Mouse (Mus musculus) embryo, embryonic 11 days (tissue): ENCODE results near the gene Wfdc1.

Source experiments
- DNase-seq: peaks from one replicate; pipeline ENCODE4 v3.0.0-alpha.2; 2015

Gene Wfdc1

DNA sequence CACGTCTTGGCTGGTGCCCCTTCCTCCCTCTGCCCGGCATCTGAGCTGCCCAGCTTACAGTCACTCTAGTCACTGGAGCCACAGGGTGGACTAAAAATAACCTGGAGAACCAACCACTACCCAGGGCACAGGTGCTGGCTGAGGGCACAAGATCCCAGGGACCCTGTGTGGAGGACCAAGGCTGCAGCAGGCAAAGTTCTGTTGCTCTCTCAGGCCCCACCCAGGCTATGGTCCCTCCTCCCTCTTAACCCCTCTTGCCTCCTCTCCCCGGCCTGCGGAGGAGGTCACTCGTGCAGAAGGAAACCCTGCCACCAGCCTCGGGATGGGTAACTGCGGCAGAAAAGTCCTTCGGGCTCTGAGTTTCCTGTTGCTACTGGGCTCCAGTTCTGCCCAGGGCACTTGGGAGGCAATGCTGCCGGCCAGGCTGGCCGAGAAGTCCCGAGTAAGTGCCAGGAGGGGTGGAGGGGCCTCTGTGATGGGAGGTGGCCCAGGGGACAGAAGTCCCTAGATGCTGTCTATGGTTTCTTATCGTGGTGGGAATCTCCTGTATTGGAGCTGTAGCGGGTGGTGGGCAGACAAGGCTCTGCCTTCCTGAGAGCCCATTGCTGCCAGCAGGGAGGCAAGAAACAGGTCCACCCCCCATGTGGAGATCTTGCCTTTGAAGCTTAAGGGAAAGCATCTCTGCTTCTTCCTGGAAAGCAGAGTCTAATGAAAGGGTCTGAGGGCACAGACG is at the start of gene Wfdc1:
Gene Wfdc1, plus strand, starts transcription at position 147 of the 733 bp plus-strand sequence.
- DNase-seq: no peak

DNA sequence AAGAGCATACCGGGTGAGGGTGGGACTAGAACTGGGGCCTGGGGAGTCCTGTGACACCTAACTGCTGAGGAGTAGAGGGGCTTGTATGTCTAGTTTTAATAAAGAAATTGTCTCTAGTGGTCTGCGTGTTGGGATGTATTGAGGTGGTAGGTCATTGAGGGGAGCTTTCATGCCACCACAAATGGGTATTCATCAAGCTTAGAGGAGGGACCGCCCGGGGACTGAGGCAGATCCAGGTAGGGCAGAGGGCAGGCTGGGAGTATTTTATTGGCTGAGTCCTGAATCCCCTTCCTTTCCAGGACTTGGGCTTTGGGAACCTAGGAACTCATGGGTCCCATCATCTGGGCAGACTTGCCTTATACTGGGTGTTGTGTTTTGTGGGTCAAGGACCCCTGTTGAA is 49.4 kb upstream of the Wfdc1 start:
- no peak for DNase-seq

DNA sequence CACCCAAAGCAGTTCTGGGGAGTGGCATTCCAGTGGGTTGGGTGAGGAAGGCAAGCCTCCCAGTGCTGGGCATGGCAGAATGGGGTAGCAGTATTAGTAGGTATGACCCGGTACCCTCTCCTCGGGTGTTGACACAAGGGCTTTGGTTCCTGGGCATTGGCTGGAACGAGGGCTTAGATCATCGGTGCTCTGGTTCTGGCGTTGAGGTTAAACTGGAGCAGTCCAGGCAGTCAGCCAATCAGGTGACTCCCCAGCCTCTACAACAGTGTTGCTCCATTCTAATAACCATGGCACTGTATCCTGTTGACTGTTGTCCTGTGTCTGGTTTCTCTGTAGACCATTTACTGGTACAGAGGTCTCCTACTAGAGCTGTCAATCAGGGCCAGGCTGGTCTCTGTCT is 48.6 kb upstream of the Wfdc1 start:
- DNase-seq: no peak

DNA sequence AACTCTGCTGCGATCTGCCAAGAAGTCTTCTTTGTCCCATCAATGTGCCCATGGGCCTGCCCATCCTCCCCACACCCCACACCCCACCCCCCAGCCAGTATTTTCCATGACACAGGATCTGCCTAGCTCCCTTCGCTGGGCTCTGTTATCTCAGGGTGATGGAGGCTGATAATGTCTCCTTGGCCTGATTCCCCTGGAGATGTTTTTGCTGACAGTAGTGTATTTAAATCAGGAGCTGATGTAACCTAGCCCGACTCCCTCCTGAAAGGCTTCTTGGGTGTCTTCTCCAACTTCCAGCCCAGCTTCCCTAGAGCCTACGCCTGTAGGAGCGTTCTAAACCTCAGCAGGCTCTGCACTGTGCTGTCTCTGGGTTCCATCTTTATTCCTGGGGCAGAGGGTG is 47.3 kb upstream of the Wfdc1 start:
- no peak for DNase-seq

DNA sequence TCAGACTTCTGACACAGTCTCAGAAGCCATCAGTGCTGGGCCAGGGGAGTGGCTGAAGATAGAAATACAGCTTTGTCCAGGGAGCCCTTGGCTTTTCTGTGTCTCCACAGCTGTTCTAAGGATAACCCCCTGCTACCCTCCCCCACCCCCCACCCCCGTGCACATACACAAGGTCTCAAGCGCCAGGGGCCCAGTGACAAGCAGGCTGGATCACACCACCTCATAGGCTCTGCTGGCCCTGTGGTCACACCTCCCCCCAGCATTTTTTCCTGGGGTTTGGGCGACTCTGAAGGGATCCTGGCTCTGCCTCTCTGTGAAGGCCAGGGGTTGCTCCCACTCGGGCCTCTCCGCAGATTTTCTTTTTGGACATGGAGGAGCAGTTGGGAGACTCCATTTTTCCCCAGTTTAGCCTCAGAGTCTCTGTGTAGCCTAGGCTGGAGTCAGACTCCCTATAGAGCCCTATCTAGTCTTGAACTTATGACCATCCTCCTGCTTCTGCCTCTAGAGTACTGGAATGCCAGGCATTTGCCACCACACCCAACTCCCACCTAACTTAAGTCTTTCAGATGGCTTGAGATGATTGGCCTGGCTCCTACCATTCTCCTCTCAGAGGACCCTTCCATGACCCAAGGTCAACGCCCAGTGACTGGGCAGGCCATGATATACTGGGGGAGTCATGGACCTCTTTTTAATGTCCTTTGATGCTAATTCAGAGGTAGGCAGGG is 45.9 kb upstream of the Wfdc1 start:
- DNase-seq: no peak

DNA sequence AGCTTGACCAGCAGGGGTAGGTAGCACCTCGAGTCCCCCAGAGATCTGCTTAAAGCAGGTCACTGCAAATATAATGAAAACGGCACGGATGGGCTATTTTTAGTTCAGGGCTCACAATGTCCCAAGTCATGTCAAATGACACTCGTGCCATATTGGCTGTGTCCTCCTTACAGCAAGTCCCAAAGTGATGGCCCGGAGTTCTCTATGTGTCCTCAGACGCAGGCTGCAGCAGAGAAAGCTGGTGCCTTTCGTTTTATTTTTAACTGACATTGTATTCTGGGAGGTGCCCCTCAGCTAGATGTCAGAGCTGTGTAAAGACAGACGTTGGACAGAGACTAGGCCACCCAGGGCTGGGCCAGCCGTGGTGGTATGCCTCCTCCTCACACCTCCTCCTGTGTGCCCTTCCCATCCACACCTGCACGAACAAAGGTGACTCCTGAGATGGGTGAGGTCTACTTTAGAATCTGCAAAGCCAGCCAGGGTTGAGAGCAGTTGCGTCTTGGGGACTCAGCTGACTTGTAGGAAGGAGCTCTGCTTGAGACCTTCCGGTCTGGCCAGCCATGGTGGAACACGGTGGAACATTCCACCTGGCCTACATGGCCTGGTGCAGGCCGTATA is 45.2 kb upstream of the Wfdc1 start:
- no peak for DNase-seq

DNA sequence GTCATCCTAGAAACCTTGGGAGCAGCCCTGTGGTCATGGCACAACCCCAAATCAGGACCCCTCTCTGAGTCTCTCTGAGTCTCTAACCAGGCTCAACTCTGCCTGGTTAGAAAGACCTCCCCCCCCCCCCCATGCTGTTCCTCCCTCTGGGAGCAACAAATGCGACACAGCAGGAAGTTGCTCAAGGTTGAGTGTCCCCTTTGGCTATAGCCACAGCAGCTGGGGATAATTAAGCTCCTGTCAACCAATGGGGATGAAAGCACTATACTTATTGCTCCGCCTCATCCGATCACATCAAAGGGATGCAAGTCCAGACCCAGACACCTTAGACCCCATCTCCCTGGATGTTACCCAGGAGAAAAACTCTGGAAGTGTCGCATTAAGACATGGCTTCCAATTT is 43.6 kb upstream of the Wfdc1 start:
- DNase-seq: no peak

DNA sequence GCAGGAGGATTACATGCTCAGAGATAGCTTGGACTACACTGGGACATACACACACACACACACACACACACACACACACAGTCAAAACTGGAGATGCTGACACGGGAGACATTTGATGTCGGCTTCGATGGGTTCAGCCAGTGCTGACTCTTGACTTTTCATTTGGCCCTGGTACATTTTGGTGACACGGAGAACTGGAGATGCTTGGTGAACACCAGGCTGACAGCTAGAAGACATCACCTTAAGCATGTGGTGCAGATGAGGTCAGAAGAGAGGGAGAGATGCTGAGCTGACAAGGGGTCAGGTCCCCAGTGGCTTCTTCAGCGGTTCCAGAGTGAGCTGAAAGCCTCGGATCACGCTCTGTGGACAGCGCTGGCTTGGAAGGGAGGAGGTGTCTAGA is 43.1 kb upstream of the Wfdc1 start:
- DNase-seq: no peak

DNA sequence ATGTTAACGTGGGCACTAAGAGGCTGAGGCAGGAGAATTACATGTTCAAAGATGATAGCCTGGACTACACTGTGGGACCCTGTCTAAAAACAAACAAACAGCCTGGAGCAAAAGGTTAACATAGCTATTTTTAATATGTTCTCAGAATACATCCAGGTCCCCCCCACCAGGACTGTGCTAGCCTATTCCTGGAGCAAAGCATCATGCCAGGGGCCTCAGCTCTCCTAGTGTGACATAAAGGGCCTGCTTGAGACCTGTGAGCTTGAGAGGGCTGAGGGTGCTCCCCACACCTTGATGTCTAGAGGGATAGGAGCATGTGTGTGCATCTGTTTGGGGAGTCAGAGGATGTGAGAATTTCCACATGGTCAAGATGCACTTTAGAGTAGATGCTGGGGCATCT is 42.4 kb upstream of the Wfdc1 start:
- DNase-seq: no peak

DNA sequence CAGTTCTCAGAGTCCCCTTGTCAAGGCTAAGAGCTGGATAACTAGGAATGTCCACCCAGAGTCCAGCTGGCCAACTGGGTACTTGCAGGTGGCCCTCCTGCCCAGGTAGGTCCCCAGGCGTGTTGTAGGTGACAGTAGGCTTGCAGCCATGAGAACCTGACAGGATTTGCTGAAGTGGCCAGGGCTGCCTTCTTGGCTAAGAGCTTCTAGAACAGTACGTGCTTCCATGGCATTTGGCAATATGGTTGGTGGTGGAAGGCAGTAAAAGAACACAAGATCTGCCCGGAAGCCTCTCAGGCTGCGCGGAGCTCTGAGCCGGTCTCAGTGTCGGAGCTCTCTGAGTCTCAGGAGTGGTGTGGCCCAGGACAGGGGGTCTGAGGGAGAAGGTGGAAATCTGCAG is 41.2 kb upstream of the Wfdc1 start:
- DNase-seq: no peak

DNA sequence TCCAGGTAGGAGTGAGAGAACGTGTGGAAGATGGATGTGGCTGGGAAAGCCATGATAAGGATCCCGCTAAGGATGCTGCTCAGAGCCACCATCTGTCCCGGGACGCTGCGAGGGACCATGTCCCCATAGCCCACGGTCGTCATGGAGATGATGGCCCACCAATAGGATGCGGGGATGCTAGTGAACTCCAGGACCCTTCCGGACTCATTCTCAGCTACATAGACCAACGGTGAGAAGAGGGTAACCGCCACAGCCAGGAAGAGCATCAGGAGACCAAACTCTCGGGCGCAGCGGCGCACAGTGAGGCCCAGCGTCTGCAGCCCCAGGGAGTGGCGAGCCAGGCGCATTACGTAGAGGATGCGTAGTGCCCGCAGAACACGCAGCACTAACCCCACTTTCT is 40.4 kb upstream of the Wfdc1 start:
- DNase-seq: no peak

DNA sequence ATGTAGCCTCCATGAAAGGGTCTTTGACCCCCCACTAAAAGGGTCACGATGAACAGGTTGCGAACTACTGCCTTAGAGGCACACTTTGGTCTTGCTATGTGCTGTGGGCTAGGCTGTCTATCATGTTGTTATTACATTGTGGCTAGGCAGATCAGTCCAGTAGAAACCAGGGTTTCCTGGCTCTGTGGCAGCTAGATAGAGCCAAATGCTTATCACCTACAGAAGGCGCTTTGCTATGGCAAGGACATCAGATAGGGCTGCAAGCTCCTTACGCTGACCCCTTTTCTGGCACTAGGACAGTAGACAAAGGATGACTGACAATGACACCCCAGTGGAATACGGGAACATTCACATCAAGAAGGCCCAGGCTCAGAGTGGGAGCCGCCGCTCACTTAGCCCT is 39.0 kb upstream of the Wfdc1 start:
- DNase-seq: no peak

DNA sequence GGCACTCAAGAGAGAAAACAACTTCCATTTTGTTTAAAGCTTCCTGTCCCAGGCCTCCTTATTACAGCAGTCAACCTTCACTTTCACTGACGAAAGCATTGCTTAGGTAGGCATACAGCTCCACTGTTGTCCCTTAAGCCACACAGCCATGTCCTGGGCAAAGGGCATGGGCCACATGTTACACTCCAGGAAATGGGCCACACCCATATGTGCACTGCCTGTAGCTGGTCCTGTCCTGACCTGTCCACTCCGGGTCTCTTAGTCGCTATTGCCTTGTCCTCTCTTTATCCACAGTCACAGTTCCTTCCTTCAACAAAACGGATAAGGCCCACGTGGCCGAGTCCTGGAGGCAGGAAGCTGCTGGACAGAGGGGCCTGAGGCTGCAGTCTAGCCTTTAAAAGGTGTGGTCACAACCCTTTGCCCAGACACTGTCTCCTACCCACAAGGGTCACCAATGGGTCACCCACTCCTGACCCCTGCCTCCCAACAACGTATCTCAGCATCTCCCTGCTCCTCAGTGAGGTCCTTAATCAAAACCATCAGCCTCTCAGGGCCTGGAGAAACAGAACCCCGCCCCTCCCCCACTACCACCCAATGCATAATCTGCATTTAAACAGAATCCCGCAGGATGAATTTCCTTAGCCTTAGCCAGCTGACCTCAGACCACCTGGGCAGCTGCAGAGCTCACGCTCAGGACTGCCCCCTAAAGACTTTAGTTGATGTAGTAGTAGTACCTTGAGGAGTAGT is 38.4 kb upstream of the Wfdc1 start:
- DNase-seq: peak; percentile 63

DNA sequence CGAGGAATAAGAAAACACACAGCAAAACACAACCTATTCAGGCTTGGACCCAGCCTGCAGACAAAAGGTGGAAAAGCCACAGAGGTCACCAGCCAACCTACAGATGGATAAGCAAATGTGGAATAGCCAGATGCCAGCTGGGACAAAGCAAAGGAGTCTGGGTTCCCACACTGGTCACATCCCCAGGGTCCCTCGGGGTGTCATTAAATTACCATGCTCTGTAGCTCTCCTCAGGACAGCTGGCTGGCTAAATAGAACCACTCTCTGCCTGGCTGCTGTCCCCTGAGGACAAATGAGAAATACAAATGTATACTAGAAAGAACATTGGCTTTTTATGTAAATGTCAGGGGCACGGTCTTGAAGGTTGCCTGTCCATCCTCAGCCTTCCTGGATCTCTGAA is 35.3 kb upstream of the Wfdc1 start:
- peak; percentile 65 for DNase-seq

DNA sequence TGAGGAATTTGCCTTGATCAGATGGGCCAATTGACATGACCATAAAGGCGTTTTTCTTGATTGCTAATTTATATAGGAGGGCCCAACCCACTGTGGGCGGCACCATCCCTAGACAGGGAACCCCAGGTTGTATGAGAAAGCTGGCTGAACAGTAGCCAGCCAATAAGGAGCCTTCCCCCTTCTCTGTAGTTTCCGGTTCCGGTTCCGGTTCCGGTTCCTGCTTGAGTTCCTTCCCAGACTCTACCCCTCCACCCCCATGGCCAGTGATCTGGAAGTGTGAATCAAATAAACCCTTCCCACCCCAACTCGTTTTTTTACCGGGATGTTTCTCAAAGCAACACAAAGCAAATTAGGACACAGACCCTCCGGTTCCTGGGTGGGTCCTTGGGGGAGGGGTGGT is 33.9 kb upstream of the Wfdc1 start:
- DNase-seq: no peak

DNA sequence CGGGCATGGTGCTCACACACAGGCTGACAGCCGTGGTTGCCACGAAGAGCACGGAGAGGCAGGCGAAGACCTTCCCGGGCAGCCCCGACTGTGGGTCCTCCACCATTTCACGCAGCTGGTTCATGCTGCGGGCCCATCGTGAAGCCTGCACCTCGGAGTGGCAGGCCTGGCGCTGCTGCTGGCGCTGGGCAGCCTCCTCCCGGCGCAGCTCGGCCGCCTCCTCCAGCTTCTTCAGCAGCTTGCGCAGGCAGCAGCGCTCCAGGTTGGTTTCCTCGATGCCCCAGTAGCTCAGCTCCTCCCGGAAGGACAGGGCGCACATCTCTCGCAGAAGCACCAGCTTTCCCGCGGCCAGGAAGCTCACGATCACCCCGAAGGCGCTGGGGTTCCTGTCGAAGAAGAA is 33.3 kb upstream of the Wfdc1 start:
- no peak for DNase-seq

DNA sequence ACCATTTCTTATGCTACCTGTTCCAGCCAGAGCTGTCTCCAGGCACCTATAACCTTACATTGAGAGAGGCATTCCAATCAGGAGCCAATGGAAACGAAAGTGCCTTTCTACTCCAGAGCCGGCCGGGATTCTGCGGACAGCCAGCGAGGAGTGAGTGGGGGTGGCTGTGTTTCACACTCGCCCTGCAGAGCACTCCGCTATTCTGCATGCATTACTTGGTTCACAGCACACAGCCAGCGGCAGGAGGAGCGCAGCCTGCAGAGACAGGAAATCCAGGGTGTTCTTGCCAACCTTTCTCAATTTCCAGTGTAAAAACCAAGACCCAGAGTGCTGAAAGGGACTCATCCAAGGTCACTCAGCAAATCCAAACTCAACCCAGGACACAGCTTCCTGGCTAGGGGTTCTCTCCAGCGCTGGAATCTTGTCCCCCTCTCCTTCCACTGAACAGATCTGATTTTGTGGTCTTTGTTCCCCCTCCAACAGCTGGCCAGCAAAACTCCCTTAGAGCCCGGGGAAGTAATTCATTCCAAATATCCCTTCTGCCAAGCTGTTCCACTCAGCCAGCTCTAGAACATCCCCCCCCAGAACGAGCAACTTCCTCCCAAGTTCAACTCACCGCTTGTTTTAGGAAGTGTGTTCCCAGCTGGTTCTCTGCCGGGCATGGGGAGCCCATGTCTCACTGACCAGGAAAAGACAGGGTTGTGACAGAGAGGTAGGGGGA is 31.4 kb upstream of the Wfdc1 start:
- peak; percentile 49 for DNase-seq

DNA sequence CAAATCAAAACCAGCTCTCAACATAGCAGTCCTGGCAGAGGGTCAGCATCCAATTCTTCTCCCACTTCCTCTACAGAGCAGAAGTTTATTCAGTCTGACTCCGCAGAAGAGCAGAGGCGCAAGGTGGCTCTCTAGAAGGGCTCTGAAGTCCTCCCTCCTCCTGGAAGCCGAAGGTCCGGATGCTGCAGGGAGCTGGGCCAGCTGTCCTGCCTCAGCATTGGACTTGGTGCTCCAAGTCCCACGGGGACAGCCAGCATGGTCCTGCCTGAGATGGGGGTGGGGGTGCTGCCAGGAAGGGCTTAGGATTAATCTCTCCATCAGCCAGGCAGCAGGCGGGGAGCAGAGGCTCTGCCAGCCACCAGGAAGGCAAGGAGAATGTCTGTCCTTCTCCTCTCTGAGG is 30.8 kb upstream of the Wfdc1 start, which contains the start of gene Kcng4:
Gene Kcng4, minus strand, starts transcription at position 303 of the 400 bp plus-strand sequence.
- DNase-seq: no peak

DNA sequence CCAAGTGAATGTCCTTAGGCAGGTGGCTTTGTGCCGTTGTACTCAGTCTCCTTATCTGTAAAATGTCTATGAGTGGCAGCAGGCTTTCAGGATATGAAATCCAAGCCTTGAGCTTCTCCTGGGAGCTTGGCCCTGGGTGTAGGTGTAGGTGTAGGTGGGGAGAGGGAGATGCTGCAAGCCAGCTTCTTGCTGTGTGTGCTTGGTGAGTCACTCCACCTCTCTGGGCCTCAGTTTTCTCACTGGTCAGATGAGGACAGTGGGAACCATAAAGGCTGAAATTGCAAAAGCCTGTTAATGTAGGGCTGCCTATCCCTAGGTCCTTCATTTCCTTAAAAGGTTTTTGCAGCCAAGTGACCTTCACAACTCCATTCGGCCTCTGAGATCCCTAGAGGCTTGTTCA is 30.2 kb upstream of the Wfdc1 start:
- no peak for DNase-seq

DNA sequence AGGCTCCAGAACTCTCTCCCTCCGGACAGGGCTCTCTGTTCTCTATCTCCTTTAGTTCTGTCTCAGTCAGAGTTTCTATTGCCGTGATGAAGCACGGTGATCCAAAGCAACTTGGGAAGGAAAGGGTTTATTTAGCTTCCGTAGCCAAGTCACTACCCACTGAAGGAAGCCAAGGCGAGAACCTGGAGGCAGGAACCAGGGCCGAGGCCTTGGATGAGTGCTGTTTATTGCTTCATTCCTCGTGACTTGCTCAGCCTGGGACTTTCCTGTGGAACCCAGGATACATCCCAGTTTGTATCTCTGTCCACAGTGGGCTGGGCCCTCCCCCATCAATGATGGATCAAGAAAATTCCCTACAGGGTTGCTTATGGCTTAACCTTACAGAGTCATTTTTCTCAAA is 29.4 kb upstream of the Wfdc1 start:
- DNase-seq: no peak

DNA sequence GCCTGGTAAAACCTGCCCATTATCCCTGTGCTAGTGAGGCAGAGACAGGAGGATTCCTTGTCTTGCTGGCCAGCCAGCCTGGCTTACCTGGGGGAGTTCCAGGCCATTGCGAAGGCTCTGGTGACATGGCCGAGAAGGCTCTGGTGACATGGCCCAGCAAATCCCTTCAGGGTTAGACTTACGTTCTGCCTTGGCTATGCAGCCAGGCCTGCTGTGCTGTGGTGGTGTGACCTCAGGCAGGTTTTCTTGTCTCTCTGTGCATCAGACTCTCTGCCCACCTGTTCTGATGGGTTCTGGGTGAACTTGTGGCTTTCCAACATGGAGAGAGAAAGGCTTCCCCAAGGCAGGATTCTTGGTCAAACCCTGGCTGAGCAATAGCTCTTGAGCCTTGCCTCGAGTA is 28.8 kb upstream of the Wfdc1 start:
- DNase-seq: no peak

DNA sequence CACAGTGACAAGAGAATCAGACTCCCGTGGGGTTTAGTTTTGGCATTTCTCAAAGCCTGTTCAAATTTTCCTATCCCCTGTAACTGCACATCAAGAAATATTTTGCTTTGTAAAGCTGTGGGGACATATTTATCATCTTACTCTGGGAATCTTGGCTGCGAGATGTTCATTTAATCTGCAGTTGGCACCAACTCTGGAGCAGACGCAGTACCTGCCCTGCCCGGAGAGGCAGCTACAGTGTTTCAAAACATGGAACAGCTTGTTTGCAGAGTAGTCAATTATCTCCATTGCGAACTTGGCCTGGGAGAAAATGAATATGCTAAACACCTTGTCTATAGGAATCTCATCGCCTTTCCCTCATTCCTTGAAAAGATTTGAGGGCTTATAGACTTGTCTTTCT is 27.9 kb upstream of the Wfdc1 start:
- DNase-seq: no peak

DNA sequence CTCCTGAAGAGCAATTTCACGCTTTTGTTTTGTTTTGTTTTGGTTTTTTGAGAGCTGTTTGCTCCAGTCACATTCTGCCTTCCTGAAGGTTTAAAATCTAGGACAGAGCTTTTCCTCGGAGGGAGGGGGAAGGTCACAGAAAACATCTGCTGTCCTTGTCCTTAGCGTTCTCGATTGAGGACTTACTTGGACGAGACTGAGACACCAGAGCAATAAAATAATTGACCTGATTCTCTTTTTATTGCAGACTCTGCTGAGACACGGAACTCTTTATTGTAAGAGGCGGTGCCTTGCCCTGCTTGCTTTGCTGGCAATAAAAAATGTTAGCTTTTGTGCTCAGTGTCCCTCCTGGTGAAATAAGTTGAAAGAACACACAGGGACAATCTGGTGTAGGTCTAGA is 26.4 kb upstream of the Wfdc1 start:
- no peak for DNase-seq
